Mouse (Mus musculus) bone marrow, adult 2 months (tissue): ENCODE results near the gene Tacc2. TPM values are rescaled to one million over a fixed set of nuclear protein-coding genes. Genes with fewer than 3 reads are reported as not detected.

Experiments used
- H3K27ac ChIP-seq: fragments of 200-500 bp; 2 replicates; pipeline ENCODE4 v1.5.1; 2012; ENCODE audit warnings: low read depth, mild to moderate bottlenecking, control low read depth, inconsistent platforms, low read length; ENCODE audit not compliant: control insufficient read depth, poor library complexity, insufficient read depth
- H3K4me1 ChIP-seq: fragments of 200-500 bp; 2 replicates; pipeline ENCODE4 v1.6.1; 2011; ENCODE audit warnings: low read length; ENCODE audit not compliant: control insufficient read depth, insufficient read depth
- H3K4me3 ChIP-seq: fragments of 200-500 bp; replicated peaks from 2 replicates; pipeline ENCODE3; 2011; ENCODE audit warnings: mild to moderate bottlenecking, low read depth, low read length, control low read depth; ENCODE audit not compliant: control insufficient read depth
- CTCF ChIP-seq: fragments of 200-500 bp; IDR thresholded peaks from 2 replicates; pipeline ENCODE4 v1.5.1; 2011; ENCODE audit warnings: low read length, control low read depth; ENCODE audit not compliant: control insufficient read depth, insufficient read depth
- POLR2A ChIP-seq: fragments of 200-500 bp; IDR thresholded peaks from 2 replicates; pipeline ENCODE4 v1.6.1; 2011; ENCODE audit warnings: low read depth, mild to moderate bottlenecking, control low read depth, low read length, borderline replicate concordance; ENCODE audit not compliant: control insufficient read depth
- WGBS: fragments of 180-500 bp; shearing (Covaris S2); methylation state at CpG from one replicate; pipeline ENCODE4 v1.1.7; 2018; 5-methylcytosine and 5-hydroxymethylcytosine counted together
- polyA plus RNA-seq: library from polyadenylated mRNA; stranded (reverse); fragments of >200 nt; gene quantifications from 2 replicates; pipeline ENCODE4 v1.2.4, GENCODE M21; 2011; ENCODE audit warnings: low replicate concordance; ENCODE audit not compliant: missing spikeins, insufficient read depth, insufficient read length

Gene Tacc2
- polyA plus RNA-seq, 1 experiment = 12.0 TPM

DNA sequence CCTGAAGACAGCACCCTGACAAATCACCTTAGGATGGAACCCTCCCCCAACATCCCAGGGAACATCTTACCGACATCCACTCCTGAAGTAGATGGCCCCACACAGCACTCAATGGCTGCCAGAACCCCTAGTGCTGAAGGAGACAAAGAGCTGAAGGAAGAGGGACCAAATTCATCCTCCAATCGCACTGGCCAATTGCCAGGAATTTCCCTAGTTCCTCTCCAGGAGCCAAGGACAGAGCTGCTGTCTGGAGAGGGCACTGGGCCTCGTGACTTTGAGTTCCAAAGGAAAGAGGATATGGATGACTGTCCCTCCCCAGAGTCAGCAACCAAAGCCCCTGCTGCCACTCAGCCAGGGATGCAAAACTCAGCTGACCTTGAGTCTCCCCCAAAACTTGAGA lies 44.7 kb downstream of the Tacc2 start:
- Histone ChIP-seq H3K4me3 (no peak overlapping the region), H3K27ac (no peak overlapping the region), H3K4me1 (peaks cover 2% of the 10 kb centered on the region)
- WGBS = 65% methylated on average over 3 of the region's 3 CpGs
- TF ChIP-seq POLR2A (no peak), CTCF (no peak)

GRCm38 (mm10) chr7:130622359-130622758 lies 45.1 kb downstream of the Tacc2 start:
- Histone ChIP-seq H3K4me3 (no peak overlapping the region), H3K4me1 (peaks cover 2% of the 10 kb centered on the region), H3K27ac (no peak overlapping the region)
- 82% methylated on average over 4 of the region's 4 CpGs for WGBS
- TF ChIP-seq POLR2A (no peak), CTCF (no peak)

GRCm38 (mm10) chr7:130624299-130624698 lies 47.1 kb downstream of the Tacc2 start:
- Histone ChIP-seq H3K27ac (no peak overlapping the region; the same call in 1 of the 2 replicates), H3K4me1 (peaks cover 2% of the 10 kb centered on the region), H3K4me3 (no peak overlapping the region)
- TF ChIP-seq POLR2A = no peak
- no peak for TF ChIP-seq CTCF
- 85% methylated on average over 9 of the region's 9 CpGs for WGBS

GRCm38 (mm10) chr7:130625361-130625760 lies 48.1 kb downstream of the Tacc2 start:
- Histone ChIP-seq H3K27ac (no peak overlapping the region), H3K4me3 (peak overlapping the region; percentile 55), H3K4me1 (peaks cover 2% of the 10 kb centered on the region)
- TF ChIP-seq POLR2A (no peak), CTCF (no peak)
- WGBS = 54% methylated on average over 7 of the region's 7 CpGs

- WGBS = 60% methylated on average over 1 of the region's 1 CpGs
- no peak for TF ChIP-seq CTCF
- TF ChIP-seq POLR2A = no peak
- H3K4me3 ChIP-seq = no peak overlapping the region
- H3K27ac ChIP-seq = no peak overlapping the region
- peaks cover 1% of the 10 kb centered on the region; the same call in 1 of the 2 replicates for H3K4me1 ChIP-seq
These were observed 51.4 kb downstream of the Tacc2 start for GRCm38 (mm10) chr7:130628601-130629000.

DNA sequence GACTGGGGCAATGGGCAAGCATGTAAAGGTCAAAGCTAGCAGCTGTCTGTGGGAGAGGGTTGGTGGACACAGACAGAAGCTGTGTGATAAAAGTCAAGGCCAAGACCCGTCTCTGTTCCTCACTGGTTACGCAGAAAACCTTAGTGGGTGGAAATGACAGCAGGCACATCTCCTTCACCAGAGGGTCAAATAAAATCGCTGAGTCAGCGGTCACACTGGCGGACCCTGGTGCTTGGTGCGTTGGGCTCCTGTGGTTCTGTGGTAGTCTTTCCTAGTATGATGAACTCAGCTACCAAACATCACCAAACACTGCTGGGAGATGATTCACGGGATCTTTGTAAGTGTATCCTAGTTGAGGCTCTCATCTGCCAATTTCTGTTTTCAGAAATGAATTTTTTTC lies 52.8 kb downstream of the Tacc2 start:
- 83% methylated on average over 7 of the region's 7 CpGs for WGBS
- TF ChIP-seq POLR2A = no peak
- no peak for TF ChIP-seq CTCF
- Histone ChIP-seq H3K4me3 (no peak overlapping the region), H3K27ac (no peak overlapping the region), H3K4me1 (peaks cover 1% of the 10 kb centered on the region; the same call in 1 of the 2 replicates)

DNA sequence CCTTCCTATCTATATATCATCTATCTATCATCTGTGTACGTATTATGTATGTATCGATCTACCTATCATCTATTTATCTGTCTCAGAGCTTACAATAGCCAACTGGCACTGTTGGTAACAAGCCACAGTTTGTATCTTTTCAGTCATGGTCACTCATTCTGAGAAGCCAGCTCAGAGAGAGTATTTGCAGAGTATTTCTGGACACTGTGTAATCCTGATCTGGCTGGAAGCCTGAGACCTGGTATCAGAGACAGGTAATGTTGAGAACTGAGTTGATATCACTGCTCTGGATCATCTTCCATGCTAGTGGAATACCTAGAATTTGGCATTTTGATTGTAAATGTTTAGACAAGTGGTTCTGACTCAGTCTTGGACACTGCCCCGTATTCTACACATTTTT lies 53.7 kb downstream of the Tacc2 start:
- Histone ChIP-seq H3K4me3 (no peak overlapping the region), H3K27ac (no peak overlapping the region), H3K4me1 (peaks cover 3% of the 10 kb centered on the region; the same call in 1 of the 2 replicates)
- 89% methylated on average over 3 of the region's 3 CpGs for WGBS
- TF ChIP-seq POLR2A = no peak
- TF ChIP-seq CTCF = no peak

DNA sequence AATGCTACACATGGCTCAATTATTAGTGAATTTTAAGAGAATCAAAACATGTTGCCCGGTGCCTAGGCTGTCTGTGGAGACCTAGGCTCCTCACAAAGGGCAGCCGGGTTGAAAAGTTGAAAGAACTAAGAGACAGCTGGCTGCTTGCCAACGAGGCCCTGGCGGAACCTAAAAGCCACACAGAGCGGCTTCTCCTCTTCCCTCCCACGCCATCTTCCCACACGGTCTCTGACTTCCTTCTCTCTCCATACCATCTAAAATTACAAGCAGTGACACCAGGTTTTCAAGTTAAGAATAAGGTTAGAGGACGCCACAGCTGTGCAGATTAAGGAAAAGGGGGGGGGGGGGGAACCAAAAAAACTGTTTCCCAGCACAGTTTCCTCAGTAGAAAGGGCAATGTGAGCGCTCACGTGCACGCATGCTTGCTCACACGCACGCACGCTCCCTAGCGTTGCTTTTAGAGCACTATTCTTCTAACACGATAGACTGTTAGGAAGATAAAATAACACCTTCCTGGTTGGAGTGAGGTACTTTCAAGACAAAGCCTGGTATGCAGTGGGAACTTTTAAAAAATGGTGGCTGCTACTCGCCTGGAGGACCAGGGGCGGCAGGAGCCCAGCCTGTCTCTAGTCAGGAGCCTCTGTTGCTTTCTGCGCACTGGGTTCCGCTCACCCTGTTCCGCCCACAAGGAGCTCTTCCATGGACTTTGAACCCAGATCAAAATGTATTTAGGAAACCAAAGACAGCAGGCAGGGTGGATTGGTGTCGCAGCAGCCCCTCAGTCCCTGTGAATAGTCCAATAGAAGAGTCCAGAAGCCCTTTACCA lies 54.5 kb downstream of the Tacc2 start:
- no peak overlapping the region for H3K4me3 ChIP-seq
- H3K27ac ChIP-seq = no peak overlapping the region
- H3K4me1 ChIP-seq = peaks cover 4% of the 10 kb centered on the region; the same call in 1 of the 2 replicates
- 25% methylated on average over 22 of the region's 22 CpGs for WGBS
- TF ChIP-seq CTCF (no peak), POLR2A (no peak)

GRCm38 (mm10) chr7:130632379-130632732 lies 55.1 kb downstream of the Tacc2 start:
- Histone ChIP-seq H3K4me1 (peaks cover 4% of the 10 kb centered on the region; the same call in 1 of the 2 replicates), H3K4me3 (no peak overlapping the region), H3K27ac (no peak overlapping the region)
- WGBS = 82% methylated on average over 5 of the region's 5 CpGs
- no peak for TF ChIP-seq POLR2A
- no peak for TF ChIP-seq CTCF
